Mouse (Mus musculus) ES-Bruce4 (cell line): ENCODE data around the gene Dll1. TPM values are rescaled to one million over a fixed set of nuclear protein-coding genes. Genes with fewer than 3 reads are reported as not detected.

Source experiments
- H3K27ac ChIP-seq: 2 replicates; pipeline ENCODE4 v1.5.1; 2012; ENCODE audit warnings: low read length, inconsistent platforms; ENCODE audit not compliant: insufficient read depth
- H3K27me3 ChIP-seq: 2 replicates; pipeline ENCODE4 v1.6.1; 2012; ENCODE audit warnings: mild to moderate bottlenecking, low read length, inconsistent platforms; ENCODE audit not compliant: control insufficient read depth, poor library complexity, insufficient read depth, severe bottlenecking
- H3K36me3 ChIP-seq: 2 replicates; pipeline ENCODE4 v1.6.1; 2012; ENCODE audit warnings: inconsistent platforms, mild to moderate bottlenecking, low read length, moderate library complexity; ENCODE audit not compliant: control insufficient read depth, poor library complexity, insufficient read depth, severe bottlenecking
- H3K4me1 ChIP-seq: one replicate; pipeline ENCODE4 v1.8.1; 2011; ENCODE audit warnings: low read length; ENCODE audit not compliant: control insufficient read depth, insufficient read depth
- H3K4me3 ChIP-seq: 2 replicates; pipeline ENCODE4 v1.5.1; 2011; ENCODE audit warnings: low read depth, mild to moderate bottlenecking, low read length
- H3K9ac ChIP-seq: 2 replicates; pipeline ENCODE4 v1.6.1; 2012; ENCODE audit warnings: low read depth, mild to moderate bottlenecking, inconsistent platforms; ENCODE audit not compliant: poor library complexity, severe bottlenecking
- H3K9me3 ChIP-seq: replicated peaks from 2 replicates; pipeline ENCODE4 v1.6.1; 2012; ENCODE audit warnings: mild to moderate bottlenecking, low read length, inconsistent platforms; ENCODE audit not compliant: control insufficient read depth, poor library complexity, insufficient read depth, severe bottlenecking
- CTCF ChIP-seq: IDR thresholded peaks from one replicate; pipeline ENCODE4 v1.8.1; 2011; ENCODE audit warnings: low read depth, low read length
- EP300 ChIP-seq: IDR thresholded peaks from 2 replicates; pipeline ENCODE4 v1.6.1; 2011; ENCODE audit warnings: low read depth, low read length; ENCODE audit not compliant: insufficient read depth
- POLR2A ChIP-seq: IDR thresholded peaks from one replicate; pipeline ENCODE4 v1.8.1; 2011; ENCODE audit warnings: low read length; ENCODE audit not compliant: insufficient read depth
- polyA plus RNA-seq: library from polyadenylated mRNA; stranded (reverse); fragments of >200 nt; gene quantifications from 2 replicates; pipeline ENCODE4 v1.2.4, GENCODE M21; 2011; ENCODE audit warnings: low read depth; ENCODE audit not compliant: missing spikeins, insufficient read depth, insufficient read length

Dll1 gene
- polyA plus RNA-seq, 1 experiment, result 2.0 TPM

DNA sequence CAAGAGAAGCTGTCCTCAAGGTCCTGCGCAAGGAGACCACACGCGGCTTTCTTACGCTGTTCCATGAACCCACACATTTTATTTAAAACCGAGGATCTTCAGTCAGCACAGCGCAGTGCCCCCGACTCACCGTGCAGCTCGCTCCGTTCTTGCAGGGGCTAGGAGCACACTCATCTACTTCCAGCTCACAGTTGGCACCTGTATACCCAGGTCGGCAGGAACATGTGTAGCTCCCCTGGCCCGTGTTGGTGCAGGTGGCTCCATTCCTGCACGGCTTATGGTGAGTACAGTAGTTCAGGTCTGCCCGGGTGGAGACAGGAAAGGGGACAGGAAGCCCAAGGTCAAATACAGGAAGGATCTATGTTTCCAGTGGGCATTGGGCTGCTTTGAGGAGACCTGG is 6.3 kb downstream of the Dll1 start:
- no peak overlapping the region for H3K9ac ChIP-seq
- H3K27ac ChIP-seq, result no peak overlapping the region
- no peaks in the 10 kb centered on the region for H3K4me1 ChIP-seq
- H3K36me3 ChIP-seq, result no peaks in the 10 kb centered on the region
- H3K27me3 ChIP-seq, result peaks cover 16% of the 10 kb centered on the region
- no peak overlapping the region for H3K4me3 ChIP-seq
- H3K9me3 ChIP-seq, result no peaks in the 10 kb centered on the region
- TF ChIP-seq CTCF (no peak), EP300 (no peak), POLR2A (no peak)

DNA sequence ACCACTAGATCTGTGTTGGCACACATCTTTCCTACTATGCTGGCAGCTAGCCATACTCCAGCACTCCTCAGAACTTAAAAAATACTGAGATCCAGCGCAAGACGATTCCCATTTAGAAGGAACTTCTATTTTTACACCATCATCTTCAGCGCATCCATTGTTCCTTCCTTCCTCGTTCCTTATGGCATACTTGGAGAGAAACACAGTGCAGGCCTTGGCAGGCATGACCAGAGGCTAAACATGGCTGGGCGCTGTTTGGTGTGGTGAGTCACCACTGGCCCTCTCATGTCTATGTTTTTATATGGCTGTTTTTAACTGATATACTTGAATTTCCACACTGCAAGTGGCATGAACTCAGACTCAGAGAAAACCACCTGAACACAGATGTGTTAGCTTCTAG is 11.0 kb downstream of the Dll1 start:
- H3K4me1 ChIP-seq, result no peaks in the 10 kb centered on the region
- no peaks in the 10 kb centered on the region for H3K36me3 ChIP-seq
- H3K27me3 ChIP-seq, result peaks cover 1% of the 10 kb centered on the region; the same call in 1 of the 2 replicates
- no peak overlapping the region for H3K4me3 ChIP-seq
- H3K9ac ChIP-seq, result no peak overlapping the region
- no peak overlapping the region for H3K27ac ChIP-seq
- peaks cover 3% of the 10 kb centered on the region; the same call in 1 of the 2 replicates for H3K9me3 ChIP-seq
- TF ChIP-seq CTCF (no peak), EP300 (no peak), POLR2A (no peak)

DNA sequence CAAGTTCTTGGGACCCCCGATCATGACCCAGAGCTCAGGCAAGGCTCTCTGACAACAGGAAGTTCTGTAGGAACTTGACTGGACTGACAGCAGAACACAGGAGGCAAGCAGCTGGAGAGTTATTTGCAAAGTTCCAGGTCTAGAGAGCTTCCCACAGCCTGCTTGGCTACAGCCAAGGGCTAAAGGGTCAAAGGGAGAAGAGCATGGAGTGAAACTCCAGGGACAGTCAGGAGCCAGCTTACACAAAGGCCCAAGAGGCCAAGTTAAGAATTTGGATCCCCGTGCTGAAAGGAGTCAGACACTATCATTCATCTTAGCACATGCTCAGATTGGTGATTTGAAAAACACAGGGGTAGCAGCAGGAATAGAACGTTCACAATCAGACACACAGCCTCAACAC is 13.0 kb downstream of the Dll1 start:
- Histone ChIP-seq H3K4me3 (no peak overlapping the region), H3K4me1 (no peaks in the 10 kb centered on the region), H3K36me3 (no peaks in the 10 kb centered on the region), H3K9ac (no peak overlapping the region), H3K27ac (no peak overlapping the region), H3K9me3 (peaks cover 3% of the 10 kb centered on the region; the same call in 1 of the 2 replicates), H3K27me3 (peaks cover 1% of the 10 kb centered on the region; the same call in 1 of the 2 replicates)
- no peak for TF ChIP-seq CTCF
- no peak for TF ChIP-seq POLR2A
- no peak for TF ChIP-seq EP300

DNA sequence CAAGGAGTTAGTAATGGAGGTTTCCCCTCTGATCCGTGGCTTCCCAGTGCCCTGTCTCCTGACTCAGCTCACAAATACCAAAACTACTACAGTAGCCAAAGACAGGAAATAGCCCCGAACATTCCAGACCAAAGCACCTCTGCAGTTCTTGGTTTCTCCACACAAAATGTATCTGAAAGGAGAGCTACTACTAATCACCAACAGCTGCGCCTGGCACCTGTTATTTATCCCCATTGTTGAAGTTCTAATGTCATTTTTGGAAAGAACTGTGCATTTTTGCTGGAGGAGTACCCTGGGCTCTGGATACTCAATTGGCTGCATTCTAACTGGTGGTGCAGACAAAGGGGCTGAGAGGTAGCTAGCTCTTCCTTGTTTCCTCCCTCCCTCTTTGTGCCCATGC is 19.6 kb downstream of the Dll1 start:
- H3K27ac ChIP-seq, result no peak overlapping the region
- no peak overlapping the region for H3K4me3 ChIP-seq
- H3K27me3 ChIP-seq, result peaks cover 1% of the 10 kb centered on the region; the same call in 1 of the 2 replicates
- no peak overlapping the region for H3K9ac ChIP-seq
- H3K36me3 ChIP-seq, result no peaks in the 10 kb centered on the region
- H3K9me3 ChIP-seq, result no peaks in the 10 kb centered on the region
- TF ChIP-seq POLR2A, result no peak
- TF ChIP-seq CTCF, result no peak
- TF ChIP-seq EP300, result no peak
- H3K4me1 ChIP-seq, result no peaks in the 10 kb centered on the region

DNA sequence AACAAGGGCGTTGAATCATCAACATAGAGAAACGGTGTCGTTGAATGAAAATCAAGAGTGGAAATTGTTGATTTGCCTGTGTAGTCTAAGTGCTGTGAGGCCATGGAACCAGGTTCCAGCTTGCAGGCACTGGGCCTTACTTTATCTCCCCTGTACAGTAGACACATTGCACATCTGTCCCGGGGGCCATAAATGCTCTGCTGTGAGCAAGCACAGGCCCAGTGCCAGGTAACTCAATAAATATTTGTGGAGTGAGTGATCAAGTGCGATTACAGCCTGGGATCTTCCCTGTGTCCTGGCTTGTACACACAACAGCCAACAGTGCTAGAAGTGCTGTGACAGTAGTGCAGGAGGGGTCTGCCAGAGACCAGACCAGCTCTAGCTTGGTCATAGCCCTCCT is 20.1 kb downstream of the Dll1 start:
- H3K4me1 ChIP-seq, result no peaks in the 10 kb centered on the region
- H3K36me3 ChIP-seq, result no peaks in the 10 kb centered on the region
- no peaks in the 10 kb centered on the region for H3K9me3 ChIP-seq
- no peaks in the 10 kb centered on the region for H3K27me3 ChIP-seq
- TF ChIP-seq CTCF (no peak), EP300 (no peak), POLR2A (no peak)
- H3K9ac ChIP-seq, result no peak overlapping the region
- no peak overlapping the region for H3K27ac ChIP-seq
- H3K4me3 ChIP-seq, result no peak overlapping the region

DNA sequence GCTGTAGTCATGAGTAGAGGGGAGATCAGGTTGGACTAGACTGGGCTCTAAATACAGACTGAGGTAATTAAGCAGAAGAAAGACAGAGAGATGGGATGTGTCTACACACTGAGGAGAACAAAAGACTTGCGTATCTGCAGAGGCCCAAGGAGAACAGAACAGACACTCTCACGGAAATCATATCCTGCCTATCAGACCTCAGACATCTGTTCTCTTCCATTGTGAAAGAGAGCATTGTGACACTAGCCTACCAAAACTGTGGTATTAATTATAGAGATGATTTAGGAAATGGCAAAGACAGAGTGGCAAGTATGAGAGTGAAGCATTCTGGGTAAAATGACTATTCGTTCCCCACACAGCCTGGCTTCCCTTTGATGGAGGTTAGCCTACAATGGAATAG is 21.6 kb downstream of the Dll1 start:
- Histone ChIP-seq H3K4me3 (no peak overlapping the region), H3K27ac (no peak overlapping the region), H3K4me1 (no peaks in the 10 kb centered on the region), H3K27me3 (no peaks in the 10 kb centered on the region), H3K36me3 (no peaks in the 10 kb centered on the region), H3K9me3 (no peaks in the 10 kb centered on the region), H3K9ac (no peak overlapping the region)
- no peak for TF ChIP-seq CTCF
